Mouse (Mus musculus): ENCODE data around the gene Aph1a. TPM values are rescaled to one million over a fixed set of nuclear protein-coding genes. Genes with fewer than 3 reads are reported as not detected.

Gene Aph1a
- total RNA-seq, 2 experiments from 2014 or later, result 66.1 to 72.1 TPM

Other genes with a start within 250 kb of the Aph1a start
- 100 to 1,000 TPM in 1 of 2 experiments, 10 to 100 TPM in 1; 96.8 to 111 TPM for gene Mcl1, start 235.2 kb upstream of the Aph1a start, total RNA-seq (2021)
- 10 to 100 TPM; 23.9 to 26.3 TPM for gene Adamtsl4, start 206.1 kb upstream of the Aph1a start, total RNA-seq (2021)
- gene Ecm1, start 154.4 kb upstream of the Aph1a start, total RNA-seq (2021), result 10 to 100 TPM; 19.7 to 29.7 TPM
- 10 to 100 TPM; 27.7 to 29.4 TPM for gene Tars2, start 133.8 kb upstream of the Aph1a start, total RNA-seq (2021)
- 10 to 100 TPM; 32.2 to 41.1 TPM for gene Rprd2, start 75.1 kb upstream of the Aph1a start, total RNA-seq (2021)
- gene Prpf3, start 38.1 kb upstream of the Aph1a start, total RNA-seq (2021), result 10 to 100 TPM; 12.8 to 22.9 TPM
- gene Mrps21, start 22.4 kb upstream of the Aph1a start, total RNA-seq (2021), result 100 to 1,000 TPM; 270 to 271 TPM
- gene Ciart, start 11.7 kb upstream of the Aph1a start, total RNA-seq (2021), result 1 to 10 TPM; 1.0 to 1.6 TPM
- gene BC028528, start 2.0 kb upstream of the Aph1a start, total RNA-seq (2021), result 10 to 100 TPM; 15.7 to 20.8 TPM
- gene Car14, start 10.7 kb downstream of the Aph1a start, total RNA-seq (2021), result 10 to 100 TPM; 49.1 to 56.9 TPM
- gene Anp32e, start 35.3 kb downstream of the Aph1a start, total RNA-seq (2021), result 100 to 1,000 TPM in 1 of 2 experiments, 10 to 100 TPM in 1; 87.3 to 101 TPM
- gene Plekho1, start 102.0 kb downstream of the Aph1a start, total RNA-seq (2021), result 10 to 100 TPM; 56.2 to 67.9 TPM
- gene Vps45, start 164.5 kb downstream of the Aph1a start, total RNA-seq (2021), result 10 to 100 TPM; 25.4 to 27.3 TPM
- gene Otud7b, start 210.6 kb downstream of the Aph1a start, total RNA-seq (2021), result 10 to 100 TPM; 49.3 to 55.9 TPM